Mouse (Mus musculus): ENCODE data around the gene Il22ra1. TPM values are rescaled to one million over a fixed set of nuclear protein-coding genes. Genes with fewer than 3 reads are reported as not detected.

Gene Il22ra1
- total RNA-seq, 2 experiments from 2014 or later, result not detected

GRCm38 (mm10) chr4:135768572-135769526 is 40.9 kb downstream of the Il22ra1 start:
- peak in 1 of 2 experiments; percentile 48 for DNase-seq
- intact Hi-C loops (cut with DNase I), result loop anchor here (2.0 to 5.0 kb wide), 2 partner anchors 47 to 60 kb away; no protein-coding TSS in a partner anchor

- intact Hi-C loops (cut with DNase I), result no loop called here
- no peak for DNase-seq
These were observed 42.8 kb downstream of the Il22ra1 start for GRCm38 (mm10) chr4:135770611-135771305.

GRCm38 (mm10) chr4:135771592-135771991 is 43.6 kb downstream of the Il22ra1 start:
- intact Hi-C loops (cut with DNase I), result no loop called here

GRCm38 (mm10) chr4:135772671-135773070 is 44.7 kb downstream of the Il22ra1 start:
- peak; percentile 30 to 54 for DNase-seq
- intact Hi-C loops (cut with DNase I), result no loop called here

More at GRCm38 (mm10) chr4:135771592-135771991, 43.6 kb downstream of the Il22ra1 start:
- DNase-seq, result no peak

GRCm38 (mm10) chr4:135774496-135774895 is 46.5 kb downstream of the Il22ra1 start:
- no peak for DNase-seq
- intact Hi-C loops (cut with DNase I), result no loop called here

- intact Hi-C loops (cut with DNase I), result no loop called here
- DNase-seq, result no peak
These were observed 48.9 kb downstream of the Il22ra1 start for GRCm38 (mm10) chr4:135776850-135777249.

DNA sequence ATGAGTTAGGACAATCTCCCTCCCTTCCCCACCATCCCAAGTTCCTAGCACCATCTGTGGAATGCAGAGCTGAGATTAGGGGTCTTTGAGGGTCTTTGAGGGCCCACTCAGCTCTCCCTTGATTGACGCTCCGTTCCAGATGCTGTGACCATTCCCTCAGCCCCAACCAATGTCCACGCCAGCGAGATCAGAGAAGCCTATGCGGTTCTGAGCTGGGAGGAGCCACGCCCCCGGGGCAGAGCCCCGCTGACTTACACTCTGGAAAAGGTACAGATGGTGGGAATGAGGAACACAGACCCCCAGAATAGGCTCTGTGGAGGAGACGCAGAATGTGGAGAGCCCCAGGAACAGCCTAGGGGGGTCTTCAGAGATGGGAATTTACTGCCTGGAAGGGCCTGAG is 51.7 kb downstream of the Il22ra1 start:
- DNase-seq, result no peak
- intact Hi-C loops (cut with DNase I), result no loop called here

DNA sequence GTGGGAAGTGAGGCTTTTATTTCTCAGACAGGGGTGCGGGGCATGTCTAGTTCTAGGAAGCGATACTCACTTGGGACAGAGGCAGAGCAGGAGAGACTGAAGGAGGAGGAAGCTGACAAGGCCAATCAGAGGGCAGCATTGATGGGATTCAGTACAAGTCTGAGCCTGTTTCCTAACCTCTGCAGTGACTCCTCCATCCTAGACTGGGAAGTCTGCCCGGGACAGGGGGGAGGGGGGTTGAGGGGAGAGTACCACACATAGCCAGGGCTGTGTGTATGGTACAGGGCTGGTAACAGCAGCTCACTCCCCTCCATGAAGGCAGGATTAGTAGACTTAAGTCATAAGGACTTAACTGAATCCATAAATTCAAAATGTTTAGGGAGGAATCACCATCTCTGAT is 52.3 kb downstream of the Il22ra1 start:
- intact Hi-C loops (cut with DNase I), result no loop called here
- no peak for DNase-seq

- no peak for DNase-seq
- intact Hi-C loops (cut with DNase I), result no loop called here
These were observed 53.3 kb downstream of the Il22ra1 start for GRCm38 (mm10) chr4:135781304-135781703.

DNA sequence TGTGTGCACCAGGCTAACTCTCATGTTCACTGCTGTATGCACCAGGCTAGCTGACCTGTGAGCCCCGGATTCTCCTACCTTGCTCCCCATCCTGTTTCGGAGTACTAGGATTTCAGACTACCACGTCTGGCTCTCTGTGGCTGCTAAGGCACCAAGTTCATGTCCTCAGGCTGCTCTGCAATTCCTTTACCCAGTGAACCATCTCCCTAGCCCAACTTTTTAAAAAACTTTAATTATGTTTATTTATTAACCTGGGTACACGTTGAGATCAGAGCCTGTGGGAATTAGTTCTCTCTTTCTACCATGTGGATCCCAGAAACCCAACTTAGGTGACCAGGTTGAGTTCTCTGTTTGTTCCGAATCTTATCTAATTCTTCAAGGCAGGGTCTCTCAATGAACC is 58.6 kb downstream of the Il22ra1 start:
- no peak for DNase-seq
- intact Hi-C loops (cut with DNase I), result no loop called here

GRCm38 (mm10) chr4:135787271-135787670 is 59.3 kb downstream of the Il22ra1 start:
- intact Hi-C loops (cut with DNase I), result no loop called here
- no peak for DNase-seq

GRCm38 (mm10) chr4:135789135-135789534 is 61.2 kb downstream of the Il22ra1 start:
- intact Hi-C loops (cut with DNase I), result no loop called here
- DNase-seq, result no peak

- no peak for DNase-seq
- intact Hi-C loops (cut with DNase I), result no loop called here
These were observed 64.8 kb downstream of the Il22ra1 start for GRCm38 (mm10) chr4:135792821-135793220.

GRCm38 (mm10) chr4:135797931-135798330 is 70.0 kb downstream of the Il22ra1 start:
- intact Hi-C loops (cut with DNase I), result no loop called here

DNA sequence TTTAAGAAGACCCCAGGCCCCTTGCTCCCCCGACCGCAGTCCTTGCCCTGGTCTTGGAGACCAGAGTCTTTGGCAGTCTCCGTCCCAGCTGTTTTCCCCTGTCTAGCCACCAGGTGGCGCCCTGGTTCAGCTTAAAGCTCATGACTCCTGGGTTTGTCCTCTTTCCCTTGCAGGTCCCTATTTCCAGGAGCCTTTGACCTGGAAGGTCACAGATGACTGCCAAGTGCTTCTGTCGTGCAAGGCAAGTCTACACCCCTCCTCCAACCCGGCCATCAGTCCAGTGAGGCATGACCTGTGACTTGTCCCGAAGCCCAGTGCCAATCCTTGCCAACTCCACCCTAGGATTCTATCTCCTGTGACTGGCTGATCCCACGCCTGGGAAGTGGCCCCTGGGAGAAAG is 73.6 kb downstream of the Il22ra1 start:
- intact Hi-C loops (cut with DNase I), result loop anchor here (1.0 to 5.0 kb wide), 2 partner anchors 76 to 131 kb away; no protein-coding TSS in a partner anchor
- DNase-seq, result peak; percentile 86 to 93

More at GRCm38 (mm10) chr4:135797931-135798330, 70.0 kb downstream of the Il22ra1 start:
- peak in 1 of 2 experiments; percentile 31 for DNase-seq

Other genes starting within 250 kb of the Il22ra1 start
- gene Stpg1, start 233.4 kb upstream of the Il22ra1 start, total RNA-seq (2021), result not detected
- gene Nipal3, start 233.1 kb upstream of the Il22ra1 start, total RNA-seq (2021), result 10 to 100 TPM; 12.7 to 16.3 TPM
- under 1 TPM; 0.08 to 0.20 TPM for gene Grhl3, start 154.5 kb upstream of the Il22ra1 start, total RNA-seq (2021)
- under 1 TPM; 0.23 to 0.35 TPM for gene Ifnlr1, start 41.9 kb upstream of the Il22ra1 start, total RNA-seq (2021)
- gene Myom3, start 31.5 kb downstream of the Il22ra1 start, total RNA-seq (2021), result 10 to 100 TPM; 23.1 to 57.4 TPM
- 10 to 100 TPM; 23.7 to 23.9 TPM for gene Srsf10, start 127.6 kb downstream of the Il22ra1 start, total RNA-seq (2021)
- gene Pnrc2, start 145.7 kb downstream of the Il22ra1 start, total RNA-seq (2021), result 10 to 100 TPM; 25.4 to 31.2 TPM
- under 1 TPM; 0.07 to 0.08 TPM for gene Cnr2, start 167.2 kb downstream of the Il22ra1 start, total RNA-seq (2021)
- gene Fuca1, start 192.6 kb downstream of the Il22ra1 start, total RNA-seq (2021), result 10 to 100 TPM; 16.4 to 18.7 TPM
- 10 to 100 TPM; 38.7 to 39.0 TPM for gene Hmgcl, start 218.3 kb downstream of the Il22ra1 start, total RNA-seq (2021)
- gene Gale, start 235.6 kb downstream of the Il22ra1 start, total RNA-seq (2021), result under 1 TPM; 0.49 to 0.69 TPM
- gene Lypla2, start 244.5 kb downstream of the Il22ra1 start, total RNA-seq (2021), result 10 to 100 TPM; 22.8 to 27.2 TPM